Mouse (Mus musculus): ENCODE measurements at regions not wholly inside any gene's neighbourhood (a gene's known extent, or its start where the extent isn't known, plus 50 kb on each side); places are given as distances from the start of the nearest gene placed in this dataset.
A peak's percentile ranks its signal among the peaks of the same experiment; 100 is the strongest.

DNA sequence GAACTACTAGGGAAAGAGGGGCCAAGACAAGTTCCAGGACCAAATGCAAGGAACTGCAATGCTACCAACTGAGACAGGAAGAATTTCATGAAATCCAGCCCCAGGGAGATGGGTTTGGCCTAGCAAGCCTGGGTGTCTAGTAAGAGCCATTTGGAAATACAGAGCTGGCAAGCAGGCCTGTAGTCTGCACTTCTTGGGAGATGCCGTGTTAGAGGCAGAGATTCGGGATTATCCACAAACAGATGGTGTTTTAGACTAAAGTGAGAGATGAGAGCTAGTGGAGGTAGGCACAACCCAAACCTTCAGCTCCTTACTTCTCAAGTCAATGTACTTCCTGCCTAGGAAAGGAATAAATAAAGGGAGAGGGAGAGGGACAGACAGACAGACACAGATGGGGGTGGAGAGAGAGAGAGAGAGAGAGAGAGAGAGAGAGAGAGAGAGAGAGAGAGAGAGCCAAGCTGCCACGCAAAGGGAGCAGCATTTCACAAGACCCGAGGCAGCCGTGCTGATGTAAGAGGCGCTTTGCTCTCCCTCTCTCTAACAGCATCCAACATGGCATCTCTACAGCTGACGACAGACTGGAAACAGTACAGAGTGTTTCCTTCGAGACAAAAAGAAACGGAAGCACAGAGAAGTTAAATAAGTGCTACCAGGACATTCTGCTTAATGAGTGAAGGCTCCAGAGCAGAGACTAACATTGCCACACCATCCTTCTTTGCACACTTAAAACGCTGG, 182.9 kb downstream of the Irs2 start:
- DNase-seq (ENCODE audit: low spot score in 2 of 2), result peak in 1 of 2 experiments; percentile 36

DNA sequence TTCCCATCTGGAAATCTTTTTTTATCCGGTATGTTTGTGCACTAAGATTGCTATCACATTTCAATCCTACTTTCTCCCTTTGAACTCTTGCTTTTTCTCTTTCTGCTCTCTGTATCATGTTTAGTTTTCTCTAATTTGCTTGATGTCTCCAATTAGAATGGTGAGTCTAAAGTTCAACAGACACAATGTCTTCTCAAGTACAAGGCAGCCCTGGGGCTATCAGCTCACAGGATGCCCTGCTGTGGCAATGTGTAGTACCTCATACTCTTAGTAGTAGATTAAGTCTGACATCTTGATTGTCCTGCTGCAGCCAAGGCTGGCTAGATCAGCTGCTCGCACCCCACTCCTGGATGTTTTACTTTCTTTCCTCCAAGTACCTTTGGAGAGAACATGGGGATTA, 186.4 kb downstream of the Irs2 start:
- DNase-seq (ENCODE audit: low spot score in 2 of 2), result no peak

DNA sequence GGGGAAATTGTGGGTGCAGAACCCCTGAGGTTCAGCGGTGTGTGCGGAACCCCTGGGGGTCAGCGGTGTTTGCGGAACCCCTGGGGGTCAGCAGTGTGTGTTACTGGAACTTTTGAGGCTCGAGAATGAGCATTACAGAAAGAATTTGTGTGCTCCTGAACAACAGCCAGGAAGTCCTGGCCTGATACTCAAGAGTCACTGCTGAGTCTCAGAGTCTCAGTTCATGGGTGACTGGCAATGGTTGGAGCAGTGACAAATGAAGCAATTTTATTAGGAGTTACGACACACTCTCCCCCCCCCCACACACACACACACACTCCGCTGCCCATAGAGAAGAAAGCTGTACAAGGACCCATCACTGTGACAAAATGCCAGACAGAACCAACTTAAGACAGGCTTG, 193.8 kb downstream of the Irs2 start:
- no peak for DNase-seq (ENCODE audit: low spot score in 2 of 2)

DNA sequence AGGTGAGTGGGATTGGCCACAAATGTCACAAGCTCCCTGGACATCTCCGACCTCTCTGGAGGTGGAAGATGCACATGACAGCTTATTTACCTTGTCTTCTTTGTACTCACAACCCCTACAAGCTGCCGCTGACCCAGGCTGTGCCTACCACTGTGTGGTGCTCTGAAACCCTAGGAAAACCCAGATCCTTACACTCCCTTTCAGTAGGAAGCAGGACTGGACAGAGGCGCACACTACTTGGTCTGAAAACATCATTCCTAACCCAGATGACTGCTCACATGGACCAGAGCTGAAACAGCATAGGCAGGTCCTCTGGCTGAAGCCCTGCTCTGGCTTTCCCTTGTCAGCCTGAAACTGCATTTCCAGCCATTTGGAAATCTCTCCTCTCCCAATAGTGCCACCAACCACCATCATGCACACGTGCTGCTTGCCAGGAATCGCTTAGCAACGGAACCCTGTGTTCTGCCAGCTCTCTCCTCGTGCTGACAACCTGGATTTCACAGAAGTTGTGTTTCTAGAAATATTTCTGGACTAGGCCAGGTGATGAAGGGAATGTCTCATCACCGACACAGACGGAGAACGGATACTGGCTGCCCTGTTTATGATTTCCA, 196.1 kb downstream of the Irs2 start:
- DNase-seq (ENCODE audit: low spot score in 2 of 2), result peak; percentile 31 to 72

DNA sequence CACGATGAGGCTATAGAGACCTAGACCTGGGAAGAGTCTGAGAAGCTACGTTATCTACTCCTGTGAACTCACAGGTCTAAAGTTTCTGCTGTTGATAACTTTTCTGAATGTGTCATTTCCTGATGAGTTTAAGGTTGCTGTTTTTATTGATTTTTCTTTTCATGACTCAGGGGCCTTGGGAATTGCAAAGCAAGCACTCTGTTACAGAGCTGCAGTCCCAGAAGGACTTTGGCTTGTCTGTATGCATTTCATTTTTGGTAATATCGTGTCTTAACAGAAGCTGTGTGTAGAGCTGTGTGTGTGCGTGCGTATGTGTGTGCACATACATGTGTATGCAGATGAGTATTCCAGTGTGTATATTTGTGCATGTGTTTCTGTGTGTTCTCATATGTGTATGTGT, 201.2 kb downstream of the Irs2 start:
- DNase-seq (ENCODE audit: low spot score in 2 of 2), result no peak

DNA sequence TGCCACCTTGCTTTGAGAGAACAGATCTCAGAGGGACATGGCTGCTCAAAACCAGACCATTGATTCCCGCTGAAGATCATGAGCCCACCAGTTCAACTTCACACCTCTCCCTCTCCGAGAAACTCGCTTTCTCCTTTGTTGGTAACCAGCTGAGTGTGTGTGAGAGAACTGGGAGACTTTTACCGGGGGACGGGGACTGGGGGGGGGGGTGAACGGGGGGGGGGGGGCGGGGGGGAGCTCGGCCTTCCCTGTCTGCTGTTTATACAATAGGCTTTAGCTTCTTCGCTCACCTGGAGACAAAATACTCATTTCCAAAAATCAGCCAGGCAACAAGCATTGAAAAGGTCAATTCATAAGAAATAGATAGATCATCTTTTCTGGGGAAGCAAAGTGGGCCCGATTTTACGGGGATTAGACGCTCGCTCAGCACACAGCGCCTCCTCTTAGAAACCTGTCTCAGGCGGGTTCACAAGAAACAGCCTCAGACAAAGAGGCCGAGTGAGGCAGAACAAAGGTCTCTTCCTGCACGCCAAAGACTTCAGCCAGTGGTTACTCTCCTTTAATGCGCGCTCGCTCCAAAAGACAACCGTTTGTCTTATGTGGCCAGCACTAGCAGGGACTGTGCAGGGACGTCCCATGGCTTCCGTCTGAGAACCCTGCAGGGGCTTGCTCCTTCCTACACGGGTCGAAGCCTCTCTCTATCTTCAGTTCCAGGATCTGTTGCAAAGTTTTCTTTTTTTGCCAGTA, 202.7 kb downstream of the Irs2 start:
- DNase-seq (ENCODE audit: low spot score in 2 of 2), result no peak

DNA sequence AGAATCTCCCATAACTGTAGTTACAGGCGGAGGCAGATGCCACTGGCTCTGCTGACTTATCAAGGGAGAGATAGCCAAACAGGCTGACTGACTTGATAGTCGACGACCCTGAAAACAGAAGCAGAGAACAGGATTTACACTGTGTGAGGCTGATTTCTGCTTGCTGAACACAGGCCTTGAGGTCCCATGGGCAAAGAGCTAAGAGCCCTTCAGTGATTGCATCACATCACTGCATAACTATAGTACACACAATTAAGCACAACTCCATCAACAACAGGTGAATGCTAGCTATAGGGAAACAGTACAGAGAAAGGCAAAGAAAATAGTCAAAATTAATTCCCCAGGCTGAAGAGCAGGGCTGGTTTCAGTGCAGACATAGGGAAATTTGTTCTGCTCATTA, 203.3 kb downstream of the Irs2 start:
- DNase-seq (ENCODE audit: low spot score in 2 of 2), result no peak

DNA sequence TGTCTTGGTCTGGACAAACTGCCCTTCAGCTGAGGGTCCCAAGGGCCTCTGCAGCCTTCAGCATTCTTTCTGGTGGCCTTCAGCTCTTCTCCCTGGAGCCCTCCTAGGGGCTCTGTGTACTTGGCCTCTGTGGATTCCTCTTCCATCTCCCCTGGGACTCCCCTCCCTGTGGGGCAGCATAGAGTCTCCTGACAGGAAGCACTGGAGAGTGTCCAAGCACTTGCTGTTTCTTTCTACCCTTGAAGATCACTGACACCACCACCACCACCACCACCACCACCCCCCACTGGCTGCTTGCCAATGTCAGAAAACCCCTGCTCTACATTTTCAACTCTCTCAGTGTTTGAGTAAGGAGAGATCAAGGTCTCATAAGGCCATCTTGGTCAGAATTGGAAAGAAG, 206.3 kb downstream of the Irs2 start:
- no peak for DNase-seq (ENCODE audit: low spot score in 2 of 2)

DNA sequence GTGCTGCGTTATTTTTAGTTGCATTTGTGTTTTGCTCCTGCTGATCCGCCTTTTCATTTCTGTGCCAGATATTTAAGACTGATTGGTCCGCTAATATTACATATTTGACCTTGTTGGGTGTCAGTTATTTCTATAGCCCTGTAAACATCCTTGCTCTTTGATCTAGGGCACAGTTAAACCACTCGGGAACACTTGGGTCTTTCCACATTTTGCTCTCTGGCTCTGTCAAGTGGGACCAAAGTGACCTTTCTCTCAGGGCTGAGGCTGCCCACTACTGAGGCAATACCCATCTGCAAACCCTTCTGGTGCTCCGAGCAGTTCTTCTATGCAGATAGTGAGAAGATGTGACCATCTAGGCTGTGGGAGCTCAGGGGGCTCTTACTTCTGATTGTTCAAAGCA, 206.7 kb downstream of the Irs2 start:
- no peak for DNase-seq (ENCODE audit: low spot score in 2 of 2)

DNA sequence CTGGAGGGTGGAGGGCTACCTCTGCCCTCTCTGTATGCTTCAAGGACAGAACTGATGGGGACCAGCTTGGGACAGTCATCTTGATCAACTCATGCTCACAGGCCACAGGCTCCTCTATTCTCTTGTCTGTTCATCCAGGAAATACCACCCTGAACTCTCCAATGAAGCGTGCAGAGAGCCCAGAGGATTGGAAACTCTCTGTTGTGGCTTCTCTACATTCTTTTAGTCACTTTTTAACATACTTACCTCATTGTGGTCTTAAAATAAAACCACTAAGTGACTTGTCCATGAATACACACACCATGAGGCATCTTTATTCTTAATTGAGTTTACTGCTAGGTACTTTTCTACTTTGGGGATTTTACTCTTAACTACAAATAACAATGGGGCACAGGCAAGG, 209.8 kb downstream of the Irs2 start:
- DNase-seq (ENCODE audit: low spot score in 2 of 2), result no peak

DNA sequence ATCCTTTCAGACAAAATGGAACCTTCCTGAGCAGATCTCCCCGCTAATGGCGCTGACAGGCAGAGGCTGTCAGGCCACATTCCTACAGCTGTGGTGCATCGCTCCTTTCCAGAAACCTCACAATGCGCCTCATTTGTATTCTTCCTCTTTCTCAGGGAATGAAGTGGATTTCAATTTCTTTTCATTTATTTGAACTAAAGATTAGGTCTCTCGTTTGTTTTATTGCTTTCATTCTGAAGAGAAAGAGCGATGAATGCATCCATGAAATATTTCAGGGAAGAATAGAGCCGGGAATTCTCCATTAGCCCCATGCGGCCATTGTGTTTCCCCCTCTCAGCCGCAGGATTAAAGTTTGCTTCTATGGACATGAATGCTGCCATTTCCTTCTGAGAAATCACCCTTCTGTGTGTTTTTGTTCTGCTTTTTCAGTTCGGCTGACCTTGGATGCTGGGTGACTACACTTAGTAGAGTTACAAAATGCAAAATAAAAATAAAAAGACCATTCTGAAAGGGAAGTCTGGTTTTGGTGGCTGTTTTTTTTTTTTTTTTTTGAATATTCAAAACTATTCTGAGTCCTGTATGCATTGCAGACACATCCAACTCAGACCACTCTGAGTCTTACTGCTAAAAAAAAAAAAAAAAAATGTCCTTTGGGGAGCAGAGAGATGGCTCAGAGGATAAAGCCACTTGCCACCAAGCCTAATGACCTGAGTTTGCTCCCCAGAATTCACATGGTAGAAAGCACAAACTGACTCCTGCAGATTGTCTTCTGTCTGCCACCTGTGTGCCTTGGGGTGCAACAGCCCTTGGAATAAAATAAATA, 213.7 kb downstream of the Irs2 start:
- no peak for DNase-seq (ENCODE audit: low spot score in 2 of 2)

DNA sequence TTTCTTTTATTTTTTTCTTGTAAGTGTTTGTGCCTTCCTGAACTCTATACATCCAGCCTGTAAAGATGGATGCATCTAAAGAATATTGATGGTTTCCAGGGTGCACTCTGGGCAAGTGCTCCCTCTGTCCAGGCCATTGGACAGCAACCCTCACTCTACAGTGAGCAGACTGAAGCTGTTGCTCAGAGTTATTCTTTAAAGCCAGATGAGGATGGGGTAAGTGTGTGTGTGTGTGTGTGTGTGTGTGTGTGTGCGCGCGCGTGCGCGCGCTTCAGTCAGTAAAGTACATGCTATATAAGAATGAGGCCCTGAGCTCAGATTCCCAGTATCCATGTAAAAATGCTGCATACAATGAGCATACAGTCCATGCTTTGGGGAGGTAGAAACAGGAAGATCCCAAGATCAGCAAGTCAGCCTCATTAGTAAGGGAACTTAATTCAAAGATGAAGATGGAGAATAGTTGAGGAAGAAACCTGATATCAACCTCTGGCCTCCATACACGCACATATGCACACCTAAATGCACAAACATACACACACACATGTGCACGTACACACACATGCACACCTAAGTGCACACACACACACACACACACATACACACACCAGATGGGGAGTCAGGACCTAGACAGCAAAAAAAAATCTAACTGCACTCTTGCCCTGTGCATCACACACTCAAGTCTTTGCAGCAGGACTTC, 214.4 kb downstream of the Irs2 start:
- DNase-seq (ENCODE audit: low spot score in 2 of 2), result no peak

DNA sequence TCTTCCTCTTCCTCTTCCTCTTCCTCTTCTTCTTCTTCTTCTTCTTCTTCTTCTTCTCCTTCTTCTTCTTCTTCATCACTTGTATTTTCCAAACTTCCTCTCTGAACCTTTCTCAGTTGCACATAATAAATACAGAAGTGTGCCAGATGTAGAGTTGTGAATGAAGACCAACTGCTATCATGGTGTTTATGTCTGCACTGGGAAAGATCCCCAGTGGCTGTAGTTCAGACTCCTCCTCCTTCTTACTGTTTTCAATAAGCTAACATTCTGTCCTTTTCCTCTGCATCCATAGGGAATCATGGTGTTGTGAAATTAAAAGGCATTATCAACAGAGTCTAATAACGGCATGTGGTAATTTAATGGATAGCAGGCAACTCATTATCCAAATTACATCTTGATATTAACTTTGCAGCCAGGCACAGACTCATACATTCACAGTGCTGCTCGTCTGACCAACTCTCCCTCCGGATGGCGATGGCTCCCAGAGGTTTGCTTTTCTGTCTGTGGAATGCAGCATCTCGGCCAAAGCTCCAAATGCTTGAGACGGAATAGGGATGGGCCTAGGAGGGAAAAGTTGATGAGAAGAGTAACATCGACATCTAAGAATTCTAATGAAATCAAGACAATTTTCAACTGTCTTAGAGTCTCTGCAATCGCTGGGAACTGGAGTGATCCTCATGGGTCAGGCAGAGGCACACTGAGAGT, 219.6 kb downstream of the Irs2 start:
- no peak for DNase-seq (ENCODE audit: low spot score in 2 of 2)

DNA sequence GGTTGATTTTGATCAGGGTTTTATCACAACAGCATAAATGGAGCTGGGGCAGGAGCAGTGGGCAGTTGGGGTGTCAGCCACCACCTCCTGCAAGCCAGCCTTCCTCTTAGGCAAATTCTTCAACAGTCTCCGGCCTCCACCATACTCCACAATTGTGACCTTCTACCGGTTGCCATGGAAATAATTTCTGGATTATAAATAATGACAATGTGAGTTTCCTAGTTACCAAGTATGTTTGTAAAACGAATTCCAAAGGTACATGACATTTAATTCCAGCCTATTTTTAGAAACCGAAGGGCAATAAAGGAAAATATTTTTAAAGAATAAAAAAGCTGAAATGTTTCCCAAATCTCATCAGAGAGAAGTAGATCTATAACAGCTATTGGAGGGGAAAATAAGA, 222.5 kb downstream of the Irs2 start:
- no peak for DNase-seq (ENCODE audit: low spot score in 2 of 2)

DNA sequence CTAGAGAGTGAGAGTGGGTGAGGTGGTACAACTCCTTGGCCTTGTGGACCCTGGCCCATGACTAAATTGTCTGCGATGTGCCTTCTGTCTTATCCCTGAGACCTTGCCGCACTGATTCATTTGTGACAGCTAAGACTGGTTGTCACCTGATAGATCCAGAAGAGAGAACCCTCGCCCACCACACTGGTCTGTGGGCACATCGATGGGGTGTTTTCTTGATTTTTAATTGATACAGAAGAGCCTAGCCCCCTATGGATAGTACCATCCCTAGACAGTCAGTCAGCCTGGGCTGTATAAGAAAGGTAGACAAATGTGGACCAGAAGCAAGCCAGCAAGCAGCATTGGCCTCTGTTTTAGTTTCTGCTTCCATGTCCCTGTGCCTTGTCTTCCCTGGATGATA, 222.9 kb downstream of the Irs2 start:
- no peak for DNase-seq (ENCODE audit: low spot score in 2 of 2)

DNA sequence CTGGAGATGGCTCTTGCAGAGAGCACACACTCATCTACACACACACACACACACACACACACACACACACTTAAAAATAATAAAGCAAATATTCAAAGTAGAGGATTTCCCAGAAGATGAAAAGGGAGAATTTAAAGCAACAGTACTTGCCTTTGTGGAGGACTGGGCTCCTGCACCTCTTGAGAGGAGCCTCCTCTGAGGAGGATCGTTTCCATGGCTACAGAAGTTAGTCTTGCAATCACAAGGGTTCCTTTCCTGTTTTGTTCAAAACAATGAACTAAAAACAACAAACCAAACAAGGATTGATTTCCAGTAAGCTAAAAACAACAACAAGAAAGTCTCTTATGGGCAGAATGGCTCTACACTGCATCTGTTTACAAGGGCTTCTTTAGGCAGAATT, 223.8 kb downstream of the Irs2 start:
- DNase-seq (ENCODE audit: low spot score in 2 of 2), result no peak

DNA sequence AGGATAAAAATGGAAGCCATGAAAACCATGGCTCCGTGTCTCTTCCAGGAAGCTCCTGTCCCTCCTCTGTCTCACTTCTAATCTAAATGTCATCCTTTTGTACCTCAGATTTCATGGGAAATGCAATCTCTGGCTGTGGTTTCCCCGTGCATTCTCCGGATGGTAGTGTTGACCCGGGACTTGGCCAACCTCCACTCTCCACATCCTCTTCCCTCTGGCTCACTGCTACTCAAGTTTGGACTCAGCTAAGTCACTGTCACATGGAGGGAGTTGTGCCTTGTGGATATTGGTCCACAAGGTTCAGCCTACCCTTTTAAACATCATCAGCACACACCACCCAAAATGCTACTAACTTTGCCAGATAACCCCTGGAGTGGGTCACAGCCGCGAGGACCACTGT, 226.4 kb downstream of the Irs2 start:
- DNase-seq (ENCODE audit: low spot score in 2 of 2), result no peak

DNA sequence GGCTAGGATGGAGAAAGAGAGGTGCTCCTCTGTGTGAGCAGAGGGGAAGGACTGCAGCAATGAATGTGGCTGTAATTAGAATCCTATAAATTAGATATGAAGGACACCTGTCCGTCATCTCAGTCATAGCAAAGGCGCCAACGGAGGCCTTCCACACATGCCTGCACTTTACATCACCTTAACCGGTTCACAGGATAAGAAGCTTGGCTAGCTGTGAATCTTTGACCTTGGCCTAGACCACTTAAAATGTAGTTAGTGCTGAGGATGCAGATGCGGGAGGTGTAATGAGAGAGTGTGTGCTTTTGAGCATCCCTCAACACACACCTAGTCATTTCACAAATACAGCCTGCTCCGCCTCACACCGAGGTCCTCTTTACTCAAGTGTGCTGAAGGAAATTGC, 228.6 kb downstream of the Irs2 start:
- DNase-seq (ENCODE audit: low spot score in 2 of 2), result no peak

DNA sequence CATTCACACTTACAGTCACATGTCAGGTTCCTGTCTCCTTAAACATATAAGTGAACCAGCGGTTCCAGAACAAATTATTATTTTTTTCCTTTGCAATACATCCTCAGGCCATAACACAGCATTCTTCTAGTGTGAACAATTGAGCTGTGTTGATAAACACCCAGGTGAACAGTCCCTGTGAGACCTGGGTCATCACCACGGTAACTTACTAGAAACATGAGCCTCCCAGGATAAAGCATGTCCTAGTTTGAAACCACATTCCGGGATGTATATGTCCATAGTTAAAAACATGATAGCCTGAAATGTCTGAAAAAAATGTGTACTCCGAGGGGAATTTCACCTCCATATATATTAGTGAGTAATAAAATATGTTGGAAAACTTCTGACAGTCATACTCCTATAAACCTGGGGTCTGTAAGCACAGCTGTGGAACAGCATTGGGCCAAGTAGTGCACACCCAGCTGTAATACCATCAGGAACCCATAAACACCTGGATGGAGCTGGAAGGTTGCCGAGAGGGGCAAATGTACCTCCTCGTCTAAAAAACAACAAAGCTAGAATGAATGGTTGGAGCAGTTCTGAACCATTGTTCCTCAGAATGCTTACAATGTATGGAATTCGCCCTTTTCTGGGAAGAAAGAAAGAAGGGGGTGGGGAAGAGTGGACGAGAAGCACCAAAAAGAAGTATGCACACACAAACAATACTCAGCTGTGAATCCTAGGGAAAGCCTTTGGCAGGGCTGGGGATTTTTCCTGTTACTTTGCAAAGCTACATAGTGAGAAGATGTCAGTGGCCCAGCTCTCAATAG, 232.9 kb downstream of the Irs2 start:
- no peak for DNase-seq (ENCODE audit: low spot score in 2 of 2)

DNA sequence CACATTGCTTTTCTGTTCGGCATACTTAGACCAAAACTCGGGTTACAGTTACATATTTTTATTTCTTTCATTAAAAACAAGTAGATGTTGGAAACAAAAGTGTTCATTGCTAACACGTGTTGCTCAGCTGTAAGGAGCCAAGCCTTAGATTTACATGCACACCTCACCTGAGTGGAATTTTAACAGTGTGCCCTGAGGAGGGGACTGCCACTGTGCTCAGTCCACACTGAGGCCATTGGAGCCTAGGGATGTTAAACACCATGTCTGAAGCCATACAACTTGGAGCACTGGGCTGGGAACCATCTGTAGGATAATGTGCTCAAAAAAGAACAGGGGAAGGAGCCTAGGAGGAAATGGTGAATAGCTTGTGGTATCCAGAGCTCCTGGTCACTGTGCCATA, 233.5 kb downstream of the Irs2 start:
- no peak for DNase-seq (ENCODE audit: low spot score in 2 of 2)

Measured in left cerebral cortex, adult 9 months (tissue).